Mouse (Mus musculus) small intestine, adult 2 months (tissue): ENCODE measurements around the gene Mapkapk2.
A peak's percentile ranks its signal among the peaks of the same experiment; 100 is the strongest.

Source experiments
- CTCF ChIP-seq: fragments of 200-500 bp; IDR thresholded peaks from 2 replicates; pipeline ENCODE4 v1.5.1; 2012; ENCODE audit warnings: low read depth, mild to moderate bottlenecking, control low read depth, inconsistent platforms, low read length, moderate library complexity, mixed read lengths; ENCODE audit not compliant: insufficient replicate concordance, insufficient read length; ENCODE audit errors: extremely low read depth
- POLR2A ChIP-seq: fragments of 200-500 bp; IDR thresholded peaks from 2 replicates; pipeline ENCODE4 v1.6.1; 2012; ENCODE audit warnings: low read depth, mild to moderate bottlenecking, control low read depth, inconsistent platforms, low read length, moderate library complexity

DNA sequence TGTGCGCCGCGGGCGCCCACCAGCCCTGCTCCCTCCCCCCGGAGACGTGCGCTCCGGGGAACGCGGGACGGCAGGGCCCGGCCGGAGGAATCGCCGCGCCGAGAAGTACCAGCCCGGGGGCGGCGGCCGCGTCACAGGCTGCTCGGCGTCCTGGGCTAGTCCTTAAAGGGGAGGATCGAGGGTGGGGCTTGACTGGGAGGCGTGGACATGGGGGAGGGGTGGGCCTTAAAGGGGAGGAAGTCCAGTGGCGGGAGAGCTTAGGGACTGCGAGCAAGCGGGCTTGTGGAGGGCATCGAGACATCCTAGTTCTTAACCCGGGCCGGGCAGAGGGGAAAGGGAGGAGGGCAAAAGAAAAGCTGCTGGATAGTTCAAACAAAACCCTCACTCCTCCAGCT, at the start of gene Mapkapk2:
- no peak for TF ChIP-seq CTCF
- TF ChIP-seq POLR2A: peak; percentile 97
